Mouse (Mus musculus) erythroid progenitor cell, adult 5-6 weeks (primary cell): Measurements from ENCODE around the gene Casp3. TPM values are rescaled to one million over a fixed set of nuclear protein-coding genes. Genes with fewer than 3 reads are reported as not detected.
A peak's percentile ranks its signal among the peaks of the same experiment; 100 is the strongest.

Experiments used
- ATAC-seq: replicated peaks from 2 replicates; pipeline ENCODE4 v1.8.0; 2016; ENCODE audit warnings: moderate number of reproducible peaks, mild to moderate bottlenecking, moderate TSS enrichment, inconsistent platforms; ENCODE audit not compliant: poor library complexity, low FRiP score, severe bottlenecking
- total RNA-seq, 2 experiments: library from RNA; stranded (forward) in 1 of 2; stranded (reverse) in 1 of 2; fragments of 150-400 nt in 1 of 2; fragments of 186-747, 209-891 nt in 1 of 2; gene quantifications; 2 replicates each; pipeline versions ENCODE4 v1.2.3 to v1.2.4; 2015 to 2017; ENCODE audit warnings: low replicate concordance in 2 of 2

Casp3 gene
- total RNA-seq, 2 experiments from 2014 or later, result 16.8 to 23.0 TPM

DNA sequence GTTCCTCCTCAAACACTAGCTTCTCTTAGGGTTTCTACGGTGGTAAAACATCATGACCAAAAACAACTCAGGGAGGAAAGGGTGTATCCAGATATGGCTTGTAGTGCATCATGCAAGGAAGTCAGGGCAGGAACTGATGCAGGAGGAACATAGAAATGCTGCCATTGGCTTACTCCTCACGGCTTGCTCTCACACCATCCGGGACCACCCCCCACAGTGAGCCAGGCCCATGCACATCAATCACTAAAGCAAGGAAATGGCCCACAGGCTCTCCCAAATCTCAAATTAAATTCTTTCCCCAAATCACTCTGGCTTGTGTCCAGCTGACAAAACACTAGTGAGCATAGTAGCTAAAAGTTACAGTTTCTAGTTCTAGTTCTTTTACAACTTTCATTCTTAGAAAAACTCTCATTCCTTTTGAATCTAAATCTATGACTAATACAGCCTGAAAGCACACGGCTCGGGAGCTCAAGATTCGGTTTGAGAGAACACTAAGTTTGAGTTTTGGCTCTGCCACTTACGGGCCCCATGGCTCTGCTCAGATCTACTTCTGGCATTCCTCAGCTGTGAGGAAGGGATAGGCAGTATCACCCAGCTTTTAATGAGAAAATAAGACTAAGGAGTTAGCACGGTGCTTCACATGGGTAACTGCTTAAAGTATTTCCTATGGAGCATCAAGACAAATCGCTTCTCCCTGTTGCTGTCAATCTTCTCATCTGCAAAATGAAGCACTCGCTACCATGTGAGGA, 16.0 kb upstream of the Casp3 start:
- ATAC-seq, result no peak

GRCm38 (mm10) chr8:46603587-46603986, 13.5 kb upstream of the Casp3 start:
- ATAC-seq, result no peak

GRCm38 (mm10) chr8:46606930-46607329, 10.2 kb upstream of the Casp3 start:
- no peak for ATAC-seq

DNA sequence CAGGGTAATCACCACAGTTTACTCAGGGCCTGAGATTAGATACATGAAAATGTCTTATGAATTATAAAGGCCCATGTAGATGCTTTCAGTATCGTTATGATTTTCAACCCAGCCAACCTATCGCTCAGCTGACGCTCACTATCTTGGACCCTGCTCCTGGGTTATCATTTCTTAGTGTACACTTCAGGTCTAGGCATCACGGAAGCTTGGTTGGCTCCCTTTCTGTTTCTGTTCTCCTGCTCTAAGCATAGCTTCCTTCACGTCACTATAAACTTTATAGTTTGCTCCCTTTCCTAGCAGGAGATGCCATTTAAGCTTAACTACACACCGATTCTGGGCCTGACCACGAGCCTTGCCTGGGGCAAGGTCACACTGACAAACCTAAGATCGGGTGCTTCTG, 5.5 kb upstream of the Casp3 start:
- no peak for ATAC-seq

GRCm38 (mm10) chr8:46612913-46613312, 4.2 kb upstream of the Casp3 start:
- no peak for ATAC-seq

GRCm38 (mm10) chr8:46613377-46613776, 3.7 kb upstream of the Casp3 start:
- ATAC-seq, result no peak

DNA sequence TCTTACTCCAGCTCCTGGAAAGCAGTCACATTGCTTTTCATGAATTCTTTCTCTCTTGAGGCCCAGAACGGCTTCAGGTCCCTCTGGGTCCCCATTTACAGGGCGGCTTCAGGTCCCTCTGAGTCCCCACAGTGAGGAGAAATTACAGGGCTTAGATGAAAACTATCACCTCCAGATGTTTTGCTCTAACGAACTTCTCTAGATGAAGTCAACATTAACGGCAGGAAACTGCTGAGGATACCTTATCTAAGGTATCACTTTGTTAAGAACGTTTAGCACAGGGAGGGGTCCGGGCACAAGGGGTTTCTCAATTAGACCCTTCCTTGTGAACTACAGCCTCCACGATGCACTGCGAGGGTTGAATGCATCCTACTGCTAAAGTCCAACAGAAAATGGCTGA, 1.2 kb upstream of the Casp3 start:
- ATAC-seq, result no peak

DNA sequence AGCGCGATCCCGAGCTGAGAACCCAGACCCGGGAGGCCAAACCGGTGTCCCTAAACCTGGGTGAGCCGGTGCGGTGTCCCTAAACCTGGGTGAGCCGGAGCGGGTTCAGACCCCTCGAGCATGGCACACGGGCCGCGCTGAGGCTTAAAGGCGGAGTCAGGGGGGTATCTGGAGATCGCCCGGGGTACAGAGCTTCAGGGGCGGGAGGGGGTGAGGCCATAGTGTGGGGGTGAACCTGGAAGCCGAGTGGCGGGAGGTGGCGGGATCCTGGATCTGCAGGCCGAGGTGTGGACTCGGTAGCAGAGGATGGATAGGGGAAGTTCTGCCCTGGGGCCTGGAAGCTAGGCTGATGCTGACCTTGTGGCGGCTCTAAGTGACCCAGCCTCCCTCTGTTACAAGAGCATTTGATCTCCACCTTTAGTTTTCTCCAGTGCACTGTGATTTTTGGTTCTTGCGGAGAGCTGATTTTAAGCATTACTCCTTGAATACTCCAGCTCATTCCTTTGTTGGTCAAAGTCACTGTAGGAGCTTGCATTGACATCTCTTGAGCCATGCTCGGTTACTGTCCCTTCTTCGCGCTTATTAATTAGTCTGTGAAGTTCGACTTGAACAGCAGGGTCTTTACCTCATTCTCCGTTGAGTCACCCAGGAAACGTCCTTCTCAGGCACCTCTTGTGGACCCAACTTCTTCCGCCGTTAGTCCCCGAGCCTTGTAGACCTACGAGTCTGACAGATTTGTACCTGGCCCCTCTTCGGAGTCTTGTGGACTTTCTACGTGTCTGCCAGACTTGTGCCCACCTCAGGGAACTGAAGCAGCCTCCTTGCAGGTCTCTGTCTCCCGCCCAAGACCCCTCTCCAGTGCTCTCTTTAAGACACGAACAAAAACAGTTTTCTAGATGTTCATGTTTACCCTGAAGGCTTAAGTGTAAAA, 864 bp downstream of the Casp3 start:
- ATAC-seq, result peak; percentile 50

GRCm38 (mm10) chr8:46618639-46619320, 1.7 kb downstream of the Casp3 start:
- ATAC-seq, result no peak

DNA sequence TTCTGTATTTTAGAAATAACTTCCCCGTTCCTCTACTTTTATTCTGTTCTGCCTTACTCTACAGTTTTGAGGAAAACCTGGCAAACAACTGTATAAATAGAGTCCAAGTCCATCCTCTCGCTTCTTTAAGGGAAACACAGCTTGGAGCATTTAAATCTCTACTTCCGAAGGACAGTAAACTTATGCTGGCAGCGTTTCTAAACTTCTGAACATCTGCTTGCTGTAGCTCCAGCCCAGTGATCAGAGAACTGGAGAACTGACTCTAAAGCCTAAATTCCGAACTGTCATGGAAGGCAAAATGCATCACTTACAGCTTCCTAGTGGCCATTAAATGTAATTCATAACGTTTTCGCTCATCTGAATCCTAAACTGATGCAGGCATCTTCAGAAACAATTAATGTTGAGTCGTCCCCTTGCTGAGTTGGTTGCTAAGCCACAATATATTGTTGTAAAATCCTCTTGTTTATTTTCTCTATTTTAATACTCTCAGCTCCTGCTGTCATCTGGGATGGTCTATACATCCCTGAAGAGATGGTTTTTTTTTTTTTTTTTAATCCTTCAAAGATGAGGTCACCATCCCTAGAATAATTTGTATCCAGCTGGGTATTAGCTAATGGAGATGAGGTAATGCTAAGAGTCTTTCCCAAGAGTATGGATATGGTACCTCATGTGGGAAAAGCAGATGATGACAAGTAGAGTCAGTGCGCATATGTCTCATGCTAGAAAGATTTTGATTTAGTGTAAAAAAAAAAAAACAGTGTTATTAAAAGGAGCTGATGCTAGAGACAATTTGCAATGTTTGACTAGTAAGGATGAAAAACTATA, 5.6 kb downstream of the Casp3 start:
- no peak for ATAC-seq

- ATAC-seq, result no peak
Measured at GRCm38 (mm10) chr8:46625166-46625565, 8.1 kb downstream of the Casp3 start.

DNA sequence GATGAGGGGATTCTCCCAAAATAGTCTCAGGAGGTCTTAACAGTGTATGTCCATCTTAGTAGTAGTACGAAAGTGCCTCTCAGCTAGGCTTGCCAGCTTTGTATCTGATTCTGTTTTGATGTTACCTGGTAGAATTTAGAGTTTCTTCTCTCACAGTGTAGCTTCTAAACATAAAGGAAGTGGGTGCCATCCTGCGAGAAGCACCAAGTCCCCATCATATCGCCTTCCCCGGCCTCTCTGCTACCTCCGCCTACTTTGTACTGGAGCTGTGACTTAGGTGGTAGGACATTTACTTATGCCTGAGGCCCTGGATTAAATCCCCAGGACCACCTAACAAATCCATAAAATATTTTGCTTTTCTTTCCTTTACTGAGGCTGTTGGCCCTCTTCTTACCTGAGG, 9.6 kb downstream of the Casp3 start:
- ATAC-seq, result no peak

- ATAC-seq, result no peak
Measured at GRCm38 (mm10) chr8:46627881-46628280, 10.8 kb downstream of the Casp3 start.

GRCm38 (mm10) chr8:46628645-46629044, 11.6 kb downstream of the Casp3 start:
- no peak for ATAC-seq

GRCm38 (mm10) chr8:46630422-46630821, 13.3 kb downstream of the Casp3 start:
- no peak for ATAC-seq

DNA sequence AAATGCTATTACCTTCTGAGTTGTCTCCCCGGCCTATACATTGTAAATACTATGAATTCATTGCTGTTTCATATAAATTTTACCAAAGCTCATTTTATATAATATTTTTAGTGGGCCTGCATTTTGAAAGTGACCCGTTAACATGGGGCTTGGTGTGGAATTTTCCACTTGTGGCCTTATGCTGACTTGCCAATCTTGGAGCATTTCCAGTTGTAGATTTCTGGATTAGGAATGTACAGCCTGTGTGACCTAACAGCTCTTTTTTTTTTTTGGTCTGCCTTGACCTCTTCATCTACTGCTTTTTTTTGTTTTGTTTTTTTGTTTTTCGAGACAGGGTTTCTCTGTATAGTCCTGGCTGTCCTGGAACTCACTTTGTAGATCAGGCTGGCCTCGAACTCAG, 13.8 kb downstream of the Casp3 start:
- no peak for ATAC-seq

DNA sequence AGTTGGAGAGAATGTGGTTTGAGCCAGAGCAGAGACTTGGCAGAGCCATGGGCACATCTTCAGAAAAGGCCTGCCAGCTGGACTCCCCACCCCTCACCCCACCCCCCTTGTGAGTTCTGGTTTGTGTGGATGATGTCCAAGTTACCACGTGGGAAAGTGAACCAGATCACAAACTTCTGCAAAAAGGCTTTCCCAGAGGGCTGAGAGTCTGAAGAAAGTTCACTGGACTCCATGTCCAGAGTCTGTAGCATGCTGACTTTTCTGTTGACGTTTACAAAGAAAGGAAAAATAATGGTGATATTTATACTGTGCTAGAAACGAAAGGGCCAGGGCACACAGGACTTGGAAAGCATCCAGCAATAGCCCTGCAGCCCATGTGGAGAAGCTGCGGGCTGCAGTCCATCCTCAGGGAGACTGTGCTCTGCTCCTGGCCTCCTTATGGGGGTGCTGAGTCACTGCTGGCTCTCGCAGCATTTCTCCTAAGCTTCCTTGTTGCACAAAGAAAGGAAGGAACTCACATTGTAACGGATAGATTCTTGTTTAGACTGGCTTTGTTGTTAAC, 22.0 kb downstream of the Casp3 start:
- ATAC-seq, result 0 out of 2 replicates have a peak, but pooled peaks have one; percentile 52

DNA sequence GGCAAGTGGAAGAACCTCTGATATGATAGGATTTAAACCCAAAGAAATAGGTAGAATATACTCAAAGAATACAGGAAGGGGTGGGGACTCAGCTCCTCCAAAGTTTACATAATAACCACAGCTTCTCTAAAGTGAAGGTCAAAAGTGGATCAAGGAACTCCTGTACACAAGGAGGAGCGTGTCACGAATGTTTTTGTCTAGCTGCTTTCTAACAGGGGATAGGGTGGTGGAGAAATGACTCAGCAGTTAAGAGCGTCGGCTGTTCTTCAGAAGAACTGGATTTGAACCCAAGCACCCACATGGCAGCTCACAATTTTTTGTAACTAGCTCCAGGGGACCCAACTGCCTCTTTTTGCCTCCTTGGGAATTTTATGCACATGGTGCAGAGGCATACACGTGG, 22.8 kb downstream of the Casp3 start:
- ATAC-seq, result no peak; the same call in 1 of the 2 replicates

DNA sequence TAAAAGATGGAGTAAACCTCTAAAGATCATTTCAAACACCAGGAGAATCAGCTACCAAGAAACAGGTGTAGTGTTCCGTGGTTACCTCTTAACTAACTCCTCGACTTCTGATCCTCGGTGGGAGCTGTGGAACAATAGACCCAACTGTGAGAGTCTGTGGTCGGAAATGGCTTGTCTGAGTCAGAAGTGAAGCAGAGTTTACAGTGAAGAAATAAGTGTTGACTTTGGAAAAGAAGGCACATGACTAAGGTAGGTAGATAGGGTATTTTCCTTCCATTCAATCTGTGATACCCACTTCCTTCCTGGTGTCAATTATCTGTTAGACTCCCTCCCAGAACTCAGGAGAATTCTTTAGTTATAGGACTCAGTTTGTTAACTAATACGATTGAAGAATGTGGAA, 24.2 kb downstream of the Casp3 start:
- no peak for ATAC-seq
